Mouse (Mus musculus) c-Kit-positive CD71-positive TER-119-positive erythroid progenitor cells, embryonic 14.5 days (primary cell): ENCODE results near the gene Arhgap1.

ENCODE experiments used
- DNase-seq: peaks from one replicate; pipeline ENCODE4 v3.0.0-alpha.2; 2013; ENCODE audit warnings: low spot score

The Arhgap1 gene

DNA sequence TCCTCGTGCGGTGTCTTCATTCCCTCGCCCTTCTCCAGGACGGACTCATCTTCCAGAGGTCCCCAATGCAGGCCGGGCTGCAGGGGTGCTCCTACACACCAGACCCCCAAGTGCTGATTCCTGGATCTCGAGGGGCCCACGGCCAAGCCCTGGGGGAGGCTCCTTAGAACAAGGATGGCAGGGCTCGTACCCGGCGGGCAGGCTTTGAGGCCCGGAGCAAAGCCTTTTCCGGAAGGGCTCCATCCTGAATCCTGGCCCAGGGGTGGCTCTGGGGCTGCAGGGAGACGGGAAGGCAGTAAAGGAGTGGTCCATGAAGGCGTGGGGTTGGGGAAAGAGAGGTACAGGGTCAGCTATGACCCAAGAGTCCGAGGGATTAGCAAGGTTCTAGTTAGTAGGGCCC, 508 bp upstream of the Arhgap1 start:
- DNase-seq: no peak

DNA sequence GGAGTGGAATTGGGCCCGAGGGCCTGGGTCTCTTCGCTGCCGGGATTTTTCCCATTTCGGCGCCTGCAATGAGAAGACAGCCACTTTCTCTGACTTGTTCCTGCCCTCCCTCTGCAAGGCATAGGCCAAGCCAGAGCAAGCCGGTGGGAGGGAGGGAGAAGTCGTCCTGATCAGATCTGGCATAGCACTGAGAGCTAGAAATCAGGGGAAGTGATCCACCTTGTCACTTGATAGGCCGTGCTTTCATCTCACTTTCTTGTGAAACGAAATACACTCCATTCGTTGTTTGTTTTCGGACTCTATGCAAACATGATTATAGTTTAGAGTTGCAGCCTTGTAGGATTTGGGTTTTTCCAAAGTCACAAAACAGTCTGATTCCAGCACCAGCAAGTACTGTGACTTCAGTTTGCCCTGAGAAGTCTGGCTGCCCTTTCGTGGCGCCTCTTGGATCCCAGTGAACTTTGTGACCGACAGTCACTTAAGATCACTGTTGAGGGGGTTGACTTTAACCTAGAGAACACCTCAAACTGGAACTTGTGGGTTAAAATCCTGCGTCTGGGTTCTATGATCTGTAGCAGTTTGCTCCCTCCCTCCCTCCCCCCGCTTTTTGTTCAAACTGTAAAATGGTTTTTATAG, 818 bp downstream of the Arhgap1 start:
- peak; percentile 28 for DNase-seq

DNA sequence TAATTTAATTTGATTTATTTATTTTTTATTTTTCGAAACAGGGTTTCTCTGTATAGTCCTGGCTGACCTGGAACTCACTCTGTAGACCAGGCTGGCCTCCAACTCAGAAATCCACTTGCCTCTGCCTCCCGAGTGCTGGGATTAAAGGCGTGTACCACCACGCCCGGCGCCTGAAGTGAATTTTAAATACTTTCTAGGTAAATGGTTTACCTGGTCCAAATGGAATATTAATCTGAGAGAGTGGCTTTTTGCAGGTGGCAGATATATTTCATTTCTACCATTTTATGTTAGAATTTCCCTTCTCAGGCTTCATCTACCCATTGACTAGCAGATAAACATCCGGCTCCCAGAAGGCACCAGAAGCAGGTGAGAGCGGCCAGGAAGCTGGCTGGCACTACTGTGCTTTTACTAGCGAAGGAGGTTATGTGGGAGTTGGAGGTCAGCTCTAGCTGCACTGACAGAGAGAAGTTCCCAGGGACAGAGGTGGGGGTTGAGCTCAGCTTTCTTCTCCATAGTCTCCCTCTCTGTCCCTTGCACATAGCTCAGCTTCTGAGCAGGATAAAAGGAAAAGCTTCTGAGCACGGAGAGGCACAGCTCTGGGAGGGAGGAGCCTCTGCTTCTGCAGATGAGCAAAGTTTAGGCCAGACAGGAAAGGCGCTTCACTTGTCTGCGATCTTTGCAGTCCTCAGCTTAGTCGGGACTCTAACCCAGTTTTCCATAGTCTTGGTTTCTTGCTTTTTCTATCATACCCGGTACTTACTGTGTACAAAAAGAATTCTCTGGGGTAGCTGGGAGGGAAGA, 2.0 kb downstream of the Arhgap1 start:
- DNase-seq: no peak

DNA sequence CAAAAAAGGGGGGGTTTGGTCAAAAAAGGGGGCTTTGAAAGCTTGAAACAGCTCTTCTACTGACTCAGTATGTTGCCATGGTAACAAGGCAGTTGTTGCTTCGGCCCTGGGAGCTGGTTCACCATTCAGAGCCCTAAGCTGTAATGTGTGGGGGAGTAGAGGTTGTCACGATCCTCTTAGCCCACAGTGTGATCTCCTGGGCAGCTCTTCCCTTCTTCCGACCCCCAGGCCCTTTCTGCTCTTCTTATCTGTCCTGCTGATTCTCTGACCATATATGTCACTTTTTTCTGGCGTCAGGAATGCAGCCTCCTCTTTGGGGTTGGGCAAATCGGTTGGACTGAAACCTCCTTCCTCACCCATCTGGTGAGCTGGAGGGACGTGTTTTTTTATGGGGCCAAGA, 3.2 kb downstream of the Arhgap1 start:
- DNase-seq: no peak

- no peak for DNase-seq
Observed at GRCm38 (mm10) chr2:91655388-91655787, 5.7 kb downstream of the Arhgap1 start.

GRCm38 (mm10) chr2:91655827-91656226, 6.2 kb downstream of the Arhgap1 start:
- no peak for DNase-seq

- DNase-seq: no peak
Observed at GRCm38 (mm10) chr2:91656774-91657173, 7.1 kb downstream of the Arhgap1 start.

DNA sequence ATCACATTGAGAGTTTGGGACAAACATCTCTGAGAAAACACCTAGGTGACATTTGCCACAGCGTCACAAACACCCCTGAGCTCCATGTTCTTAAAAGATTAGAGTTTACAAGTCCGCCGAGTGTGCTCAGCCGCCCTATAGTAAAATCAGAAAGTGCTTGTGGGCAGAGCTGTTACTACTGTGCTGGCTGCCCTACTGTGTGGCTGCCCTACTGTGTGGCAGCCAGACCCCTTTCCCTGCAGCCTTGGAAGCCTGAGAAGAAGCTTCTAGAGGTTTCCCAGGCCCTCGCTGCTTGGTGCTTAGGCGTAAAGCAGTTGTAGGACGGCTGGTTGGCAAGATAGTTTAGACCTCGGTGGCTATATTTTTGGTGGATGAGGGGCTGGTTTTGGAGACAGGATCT, 10.0 kb downstream of the Arhgap1 start:
- no peak for DNase-seq

DNA sequence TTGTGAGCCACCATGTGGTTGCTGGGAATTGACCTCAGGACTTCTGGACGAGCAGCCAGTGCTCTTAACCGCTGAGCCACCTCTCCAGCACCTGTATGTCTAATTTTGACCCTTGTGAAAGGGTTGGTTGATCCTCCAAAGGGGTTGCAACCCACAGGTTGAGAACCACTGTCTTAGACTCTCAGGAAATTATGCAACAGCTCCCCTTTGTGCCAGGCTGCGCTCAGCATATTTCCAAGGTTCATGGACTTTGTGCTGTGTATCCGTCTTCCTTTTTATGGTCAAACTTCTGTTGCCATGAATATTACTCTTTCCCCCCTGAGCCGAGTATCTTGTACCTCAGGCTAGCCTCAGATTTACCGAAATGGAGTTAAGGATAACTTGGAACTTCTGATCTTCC, 11.3 kb downstream of the Arhgap1 start:
- no peak for DNase-seq

GRCm38 (mm10) chr2:91664780-91665179, 15.1 kb downstream of the Arhgap1 start:
- no peak for DNase-seq

DNA sequence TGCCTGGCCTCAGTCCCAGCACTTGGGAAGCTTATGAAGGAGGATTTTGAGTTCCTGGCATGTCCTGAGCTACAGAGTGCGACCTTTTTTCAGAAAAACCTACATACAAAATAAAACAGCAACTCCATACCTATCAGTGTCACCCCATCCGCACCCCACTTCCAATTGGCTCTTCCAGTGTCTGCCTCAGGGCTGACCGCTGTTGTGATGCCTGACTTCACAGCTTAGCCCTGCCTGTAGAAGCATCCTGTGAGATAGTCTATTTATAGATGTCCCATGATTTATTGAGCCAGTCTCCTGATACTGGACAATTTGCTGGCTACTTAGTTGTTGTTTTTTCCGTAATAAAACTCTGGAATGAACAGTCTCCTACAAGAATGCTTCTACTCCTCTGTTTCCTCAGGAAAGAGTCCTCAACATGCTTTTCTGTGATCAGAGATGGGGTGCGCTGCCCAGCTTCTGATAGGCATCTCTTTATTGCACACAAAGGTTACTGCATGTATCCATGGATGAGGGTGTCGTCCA, 16.8 kb downstream of the Arhgap1 start:
- DNase-seq: no peak

DNA sequence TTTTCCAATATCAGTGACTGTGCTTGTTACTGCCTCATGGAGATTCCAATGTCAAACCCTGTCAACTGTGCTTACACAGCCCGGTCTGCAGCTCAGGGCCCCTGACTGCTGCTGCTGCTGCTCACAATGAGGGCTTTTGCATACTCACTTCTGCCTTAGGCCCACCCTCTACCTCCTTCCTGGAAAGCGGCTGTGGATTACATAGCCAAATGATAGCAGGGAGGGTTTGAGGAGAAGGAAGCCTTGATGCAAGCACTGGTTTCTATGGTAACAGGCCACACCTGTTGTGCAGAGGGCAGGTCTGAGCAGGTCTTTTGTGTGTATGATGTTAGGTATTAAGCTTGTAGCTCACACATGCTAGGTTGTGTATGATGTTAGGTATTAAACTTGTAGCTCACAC, 18.1 kb downstream of the Arhgap1 start:
- no peak for DNase-seq

DNA sequence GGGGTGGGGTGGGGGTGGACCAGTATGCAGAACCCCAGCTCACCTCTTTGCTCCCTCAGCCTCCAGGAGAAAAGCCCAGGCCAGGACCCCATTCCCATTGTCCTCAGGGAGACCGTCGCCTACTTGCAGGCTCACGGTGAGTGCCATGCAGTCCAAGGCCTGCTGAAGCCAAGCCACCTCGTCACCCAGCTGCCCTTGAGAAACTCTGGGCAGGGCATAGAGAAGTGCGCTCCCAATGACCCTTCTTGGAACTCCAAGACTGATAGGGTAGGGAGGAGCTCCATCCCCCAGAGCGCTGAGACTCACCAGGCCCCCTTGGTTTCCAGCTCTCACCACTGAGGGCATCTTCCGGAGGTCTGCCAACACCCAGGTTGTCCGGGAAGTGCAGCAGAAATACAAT, 19.7 kb downstream of the Arhgap1 start:
- no peak for DNase-seq

DNA sequence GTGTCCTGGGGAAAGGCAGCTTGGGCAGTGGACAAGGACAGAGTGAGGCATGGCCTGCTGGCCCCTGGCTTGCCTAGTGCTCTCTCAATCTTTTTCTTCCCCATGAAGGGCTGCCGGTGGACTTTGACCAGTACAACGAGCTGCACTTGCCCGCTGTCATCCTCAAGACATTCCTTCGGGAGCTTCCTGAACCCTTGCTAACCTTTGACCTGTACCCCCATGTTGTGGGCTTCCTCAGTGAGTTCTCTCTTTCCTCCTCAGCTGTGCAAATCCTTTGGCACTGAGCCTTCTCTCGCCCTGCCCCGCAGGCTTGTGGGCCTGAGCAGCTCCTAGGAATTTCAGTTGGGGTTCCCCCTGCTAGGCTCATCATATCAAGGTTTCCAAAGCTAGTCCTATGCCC, 20.4 kb downstream of the Arhgap1 start:
- DNase-seq: no peak

- DNase-seq: no peak
Observed at GRCm38 (mm10) chr2:91673587-91673986, 23.9 kb downstream of the Arhgap1 start.

GRCm38 (mm10) chr2:91674895-91675294, 25.2 kb downstream of the Arhgap1 start:
- no peak for DNase-seq

- no peak for DNase-seq
Observed at GRCm38 (mm10) chr2:91676420-91676819, 26.8 kb downstream of the Arhgap1 start.

DNA sequence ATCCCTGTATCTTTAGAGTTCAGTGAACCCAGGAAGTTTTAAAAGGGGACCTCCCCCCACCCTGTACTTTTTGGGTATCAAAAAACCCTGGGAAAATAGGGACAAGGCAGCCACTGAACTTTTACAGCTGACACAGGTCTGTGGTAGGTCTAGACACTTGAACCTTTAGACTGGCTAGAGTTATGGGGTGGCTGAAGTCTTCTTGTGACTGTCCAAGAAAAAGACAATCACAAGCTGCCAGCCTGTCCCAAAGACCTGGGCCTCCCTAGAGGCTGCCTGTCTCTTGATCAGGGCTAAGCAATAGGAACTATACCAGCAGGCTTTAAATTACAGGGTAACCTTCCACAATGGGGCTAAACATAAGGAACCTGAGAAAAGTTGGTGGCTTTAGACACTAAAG, 27.3 kb downstream of the Arhgap1 start:
- DNase-seq: no peak

DNA sequence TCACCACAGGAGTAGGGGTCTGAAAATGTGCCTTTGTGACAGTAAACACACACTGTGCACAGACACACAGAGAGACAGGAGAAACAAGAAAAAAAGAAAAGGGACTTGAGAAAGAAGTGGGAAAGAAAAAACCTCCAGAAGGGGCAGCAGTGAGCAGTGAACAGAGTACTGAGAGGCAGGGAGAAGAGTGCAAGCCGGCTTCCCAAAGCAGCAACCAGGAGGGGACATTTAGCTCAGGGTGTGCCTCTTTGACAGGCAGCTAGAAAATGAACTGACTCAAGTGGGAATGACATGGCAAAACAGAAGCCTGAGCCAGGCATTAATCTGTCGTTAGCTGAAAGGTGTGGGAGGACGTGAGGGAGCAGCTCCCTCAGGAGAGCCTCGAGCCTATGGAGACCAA, 33.2 kb downstream of the Arhgap1 start:
- peak; percentile 47 for DNase-seq

DNA sequence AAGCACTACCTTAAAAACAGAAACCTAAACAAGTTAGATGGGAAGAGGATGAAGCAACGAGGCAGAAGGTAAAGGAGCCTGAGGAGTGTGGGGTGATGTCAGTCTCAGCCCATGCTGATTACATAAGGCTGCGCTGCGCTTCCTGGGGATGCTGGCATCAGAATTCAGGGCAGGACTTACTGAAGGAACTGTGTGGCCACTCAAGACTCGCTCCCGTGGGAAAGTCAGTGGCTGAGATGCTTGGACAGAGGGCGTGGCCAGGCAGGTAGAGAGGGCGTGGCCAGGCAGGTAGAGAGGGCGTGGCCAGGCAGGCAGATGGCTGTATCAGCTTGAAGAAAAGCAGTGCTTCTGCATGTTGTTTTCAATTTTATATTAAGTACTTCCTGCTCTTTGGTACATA, 34.3 kb downstream of the Arhgap1 start:
- DNase-seq: no peak

- DNase-seq: no peak
Observed at GRCm38 (mm10) chr2:91689452-91689851, 39.8 kb downstream of the Arhgap1 start.

- no peak for DNase-seq
Observed at GRCm38 (mm10) chr2:91695436-91696224, 46.0 kb downstream of the Arhgap1 start.

- no peak for DNase-seq
Observed at GRCm38 (mm10) chr2:91696225-91696590, 46.5 kb downstream of the Arhgap1 start.
